ENCODE assay signal across 13 mouse cellular contexts in the genomic region with DNA sequence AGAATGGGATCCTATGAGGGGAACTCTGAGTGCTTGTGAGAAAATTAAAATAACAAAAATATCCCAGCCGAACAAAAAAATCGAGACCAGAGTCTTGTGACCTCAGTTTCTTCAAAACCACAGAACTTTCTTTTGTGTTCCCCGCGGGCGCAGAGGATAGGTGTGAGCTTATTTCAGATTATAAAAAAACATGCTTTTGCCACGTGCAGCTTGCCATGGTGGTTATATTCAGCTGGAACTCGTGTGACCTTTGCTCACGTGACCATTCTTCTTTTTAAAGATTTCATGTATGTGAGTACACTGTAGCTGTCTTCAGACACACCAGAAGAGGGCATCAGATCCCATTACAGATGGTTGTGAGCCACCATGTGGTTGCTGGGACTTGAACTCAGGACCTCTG.
"Had no signal": no experiment of that assay in that cellular context is flagged by ENCODE, and none has a peak within 500 bp of the region (broad histone marks: within the 10 kb centered on the region; RNA-seq: fewer than 3 reads in every experiment).

No protein-coding gene starts in this region.

- H3K4me3 ChIP-seq: kidney, embryonic 15.5 days; limb, embryonic 15.5 days; liver, embryonic 12.5 days; megakaryocyte, embryonic 14.5 days had no signal

- H3K36me3 ChIP-seq: liver, embryonic 12.5 days had no signal

- H3K9ac ChIP-seq: kidney, embryonic 15.5 days; limb, embryonic 15.5 days; liver, embryonic 12.5 days; lung, embryonic 14.5 days had no signal

- DNase-seq: kidney, adult 18-20 months; kidney, postnatal 14 days; layer of hippocampus, postnatal 36 days; lung, postnatal 10 days; midbrain, embryonic 14.5 days; thymus, adult 18-20 months; thymus, postnatal 14 days had no signal

- H3K9me3 ChIP-seq: kidney, embryonic 15.5 days; limb, embryonic 15.5 days; liver, embryonic 12.5 days; megakaryocyte, embryonic 14.5 days had no signal

- H3K4me1 ChIP-seq: kidney, embryonic 15.5 days had no signal

- H3K27me3 ChIP-seq: kidney, embryonic 15.5 days; limb, embryonic 15.5 days had no signal

- H3K27ac ChIP-seq: kidney, embryonic 15.5 days; limb, embryonic 15.5 days; liver, embryonic 12.5 days; macrophage had no signal
